Mouse (Mus musculus) embryonic stem cell, embryonic (primary cell): ENCODE measurements around the gene Gnb1l.

Experiments used
- CTCF ChIA-PET, 4 experiments: fragments of 300-600 bp in 2 of 4; fragments of 350-600 bp in 2 of 4; sonication (Branson Sonifier 250); formaldehyde crosslinking; loops; one replicate each; lab custom pipeline; 2022; ENCODE audit warnings: inconsistent platforms in 2 of 4; lab: Charles Lee
- POLR2A ChIA-PET, 4 experiments: fragments of 300-600 bp in 2 of 4; fragments of 350-600 bp in 2 of 4; sonication (Branson Sonifier 250); formaldehyde crosslinking; loops; one replicate each; lab custom pipeline; 2022; ENCODE audit warnings: antibody characterized with exemption in 4 of 4, inconsistent platforms in 1 of 4; lab: Charles Lee

Gene Gnb1l

DNA sequence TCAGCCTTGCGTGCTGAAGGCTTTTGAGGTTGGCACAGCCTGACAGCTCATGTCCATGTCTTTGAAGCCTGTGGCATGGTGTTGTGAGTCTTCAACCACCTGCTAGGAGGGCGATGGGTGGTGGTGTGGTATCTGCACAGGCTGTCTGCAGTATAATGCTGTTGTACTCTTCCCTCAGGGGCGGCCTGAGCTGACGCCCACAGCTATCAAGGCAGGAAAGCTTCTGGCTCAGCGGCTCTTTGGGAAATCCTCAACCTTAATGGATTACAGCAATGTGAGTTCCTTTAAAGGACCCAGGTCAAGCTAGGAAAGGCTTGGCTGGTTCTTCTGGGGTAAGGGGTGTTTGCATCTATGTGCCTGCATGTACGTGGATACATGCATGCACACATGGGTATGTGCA, 26.5 kb upstream of the Gnb1l start:
- POLR2A ChIA-PET, result interaction anchor here (0.6 to 4.7 kb wide), 34 partner anchors 9 to 406 kb away, joined by 3 to 43 read pairs (median 4); partner anchors contain the start of genes Cldn5 (in 1 of the 4), Gnb1l (in 1 of the 4), Hira (in 1 of the 4) and Mrpl40 (in 1 of the 4)
- CTCF ChIA-PET, result interaction anchor here (0.6 to 3.8 kb wide), 27 partner anchors 8 to 224 kb away, joined by 3 to 27 read pairs (median 4); no protein-coding TSS in a partner anchor

GRCm38 (mm10) chr16:18472416-18472815, 26.1 kb upstream of the Gnb1l start:
- ChIA-PET CTCF (interaction anchor here (0.7 to 3.8 kb wide), 14 partner anchors 10 to 224 kb away, joined by 3 to 27 read pairs (median 6); no protein-coding TSS in a partner anchor), POLR2A (interaction anchor here (0.7 to 4.7 kb wide), 27 partner anchors 9 to 406 kb away, joined by 3 to 43 read pairs (median 5); partner anchors contain the start of genes Gnb1l (in 1 of the 4), Hira (in 1 of the 4) and Mrpl40 (in 1 of the 4))

GRCm38 (mm10) chr16:18472976-18473375, 25.5 kb upstream of the Gnb1l start:
- ChIA-PET CTCF (interaction anchor here in 2 of 4 experiments (0.8 to 3.8 kb wide), 8 partner anchors 9 to 128 kb away, joined by 3 to 27 read pairs (median 4); no protein-coding TSS in a partner anchor), POLR2A (interaction anchor here in 3 of 4 experiments (0.8 to 4.7 kb wide), 15 partner anchors 10 to 137 kb away, joined by 3 to 43 read pairs (median 6); partner anchors contain the start of gene Gnb1l (in 1 of the 3))

- CTCF ChIA-PET, result interaction anchor here in 2 of 4 experiments (1.0 to 3.8 kb wide), 2 partner anchors 30 to 129 kb away, joined by 3 to 18 read pairs; no protein-coding TSS in a partner anchor
- POLR2A ChIA-PET, result interaction anchor here in 2 of 4 experiments (0.9 to 4.7 kb wide), 4 partner anchors 11 to 24 kb away, joined by 3 to 42 read pairs (median 22); partner anchors contain the start of gene Gnb1l (in 1 of the 2)
Observed at GRCm38 (mm10) chr16:18474021-18474420, 24.5 kb upstream of the Gnb1l start.

- CTCF ChIA-PET, result interaction anchor here in 1 of 4 experiments (1.2 kb wide), 1 partner anchor 34 kb away, joined by 6 read pairs; no protein-coding TSS in a partner anchor
- POLR2A ChIA-PET, result interaction anchor here in 2 of 4 experiments (0.6 to 0.8 kb wide), 2 partner anchors 122 to 237 kb away, joined by 3 to 4 read pairs; no protein-coding TSS in a partner anchor
Observed at GRCm38 (mm10) chr16:18477996-18478395, 20.5 kb upstream of the Gnb1l start.

DNA sequence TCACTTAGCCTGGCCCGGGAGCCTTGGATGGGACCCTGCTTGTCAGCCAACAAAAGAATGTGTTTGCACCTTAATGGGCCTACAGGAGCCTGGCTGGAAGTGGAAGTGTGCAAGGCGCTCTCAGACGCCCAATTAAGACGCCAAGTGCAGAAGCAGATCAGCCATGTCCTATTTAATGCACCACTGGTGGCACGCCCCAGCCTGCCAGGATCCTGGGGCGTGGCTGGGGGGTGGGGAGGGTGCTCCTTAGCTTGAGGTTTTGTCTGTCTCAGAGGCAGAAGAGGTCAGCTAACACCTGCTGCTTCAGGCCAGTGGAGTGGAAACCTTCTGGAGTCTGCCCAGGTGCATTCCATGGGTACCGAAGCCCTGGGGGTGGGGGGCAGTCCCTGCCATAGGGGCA, 18.8 kb upstream of the Gnb1l start:
- ChIA-PET POLR2A (interaction anchor here in 3 of 4 experiments (0.7 to 2.2 kb wide), 10 partner anchors 8 to 373 kb away, joined by 3 to 6 read pairs (median 4); partner anchors contain the start of genes Cldn5 (in 1 of the 3) and Gnb1l (in 1 of the 3)), CTCF (interaction anchor here in 3 of 4 experiments (0.6 to 1.7 kb wide), 7 partner anchors 9 to 138 kb away, joined by 3 to 7 read pairs (median 3); no protein-coding TSS in a partner anchor)

DNA sequence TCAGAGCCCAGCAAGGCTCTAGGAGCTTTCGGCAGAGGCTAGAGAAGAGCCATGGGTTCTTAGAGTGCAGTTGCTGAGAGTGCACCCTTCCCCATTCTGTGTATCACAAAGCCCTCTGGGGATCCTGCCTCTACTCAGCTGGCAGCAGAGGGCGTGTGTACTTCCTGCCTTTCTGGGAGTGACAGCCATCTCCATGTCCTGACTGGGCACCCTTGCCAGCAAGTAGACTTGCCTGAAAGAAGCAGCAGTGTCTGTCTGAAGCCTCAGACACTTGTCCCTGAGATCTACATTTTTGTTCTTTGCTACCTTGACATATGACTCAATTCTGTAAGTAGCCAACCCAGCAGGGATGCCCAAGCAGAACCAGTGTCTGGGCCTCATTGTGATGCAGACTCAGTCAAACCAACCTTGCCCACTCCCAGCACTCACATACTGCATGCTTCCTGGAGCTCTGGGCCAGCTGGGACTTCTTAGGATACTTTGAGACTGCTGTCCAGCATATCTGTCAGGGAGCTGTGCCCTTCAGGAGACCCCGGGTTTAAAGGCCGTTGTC, 17.5 kb upstream of the Gnb1l start:
- POLR2A ChIA-PET, result interaction anchor here in 1 of 4 experiments (2.1 to 2.2 kb wide), 2 partner anchors 9 to 37 kb away, joined by 6 read pairs; no protein-coding TSS in a partner anchor

GRCm38 (mm10) chr16:18482431-18482830, 16.1 kb upstream of the Gnb1l start:
- ChIA-PET CTCF (interaction anchor here in 1 of 4 experiments (0.9 kb wide), 1 partner anchor 9 kb away, joined by 4 read pairs; no protein-coding TSS in a partner anchor), POLR2A (interaction anchor here in 3 of 4 experiments (0.5 to 4.7 kb wide), 4 partner anchors 11 to 45 kb away, joined by 3 to 37 read pairs (median 4); no protein-coding TSS in a partner anchor)

More for the DNA sequence above, 17.5 kb upstream of the Gnb1l start:
- CTCF ChIA-PET, result interaction anchor here in 2 of 4 experiments (0.7 to 1.3 kb wide), 2 partner anchors 37 to 153 kb away, joined by 3 to 4 read pairs; no protein-coding TSS in a partner anchor

DNA sequence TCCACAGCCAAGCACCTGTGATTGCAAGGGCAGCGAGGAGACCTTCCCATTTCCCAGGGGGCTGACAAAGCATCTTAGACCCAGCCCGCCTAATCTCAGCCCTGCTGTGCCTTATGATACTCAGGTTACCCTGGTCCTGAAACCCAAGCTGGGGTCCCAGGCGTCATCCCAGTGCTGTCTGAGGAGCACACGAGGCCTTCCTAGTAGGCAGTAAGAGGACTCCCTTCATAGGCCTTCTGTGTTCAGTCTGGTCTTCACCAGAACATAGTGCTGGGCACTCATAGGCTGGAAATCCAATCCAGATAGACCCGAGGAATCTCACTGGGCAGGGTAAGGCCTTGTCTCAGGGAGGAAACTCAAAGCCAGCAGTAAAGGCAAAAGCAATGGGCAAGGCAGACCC, 14.7 kb upstream of the Gnb1l start:
- CTCF ChIA-PET, result interaction anchor here in 2 of 4 experiments (1.9 to 2.9 kb wide), 2 partner anchors 13 to 40 kb away, joined by 7 to 18 read pairs; no protein-coding TSS in a partner anchor
- POLR2A ChIA-PET, result interaction anchor here in 2 of 4 experiments (0.9 to 4.7 kb wide), 14 partner anchors 12 to 353 kb away, joined by 3 to 43 read pairs (median 4); partner anchors contain the start of genes Gnb1l (in 2 of the 2), Rtl10 (in 2 of the 2), 2510002D24Rik (in 1 of the 2) and Gm28539 (in 1 of the 2)

DNA sequence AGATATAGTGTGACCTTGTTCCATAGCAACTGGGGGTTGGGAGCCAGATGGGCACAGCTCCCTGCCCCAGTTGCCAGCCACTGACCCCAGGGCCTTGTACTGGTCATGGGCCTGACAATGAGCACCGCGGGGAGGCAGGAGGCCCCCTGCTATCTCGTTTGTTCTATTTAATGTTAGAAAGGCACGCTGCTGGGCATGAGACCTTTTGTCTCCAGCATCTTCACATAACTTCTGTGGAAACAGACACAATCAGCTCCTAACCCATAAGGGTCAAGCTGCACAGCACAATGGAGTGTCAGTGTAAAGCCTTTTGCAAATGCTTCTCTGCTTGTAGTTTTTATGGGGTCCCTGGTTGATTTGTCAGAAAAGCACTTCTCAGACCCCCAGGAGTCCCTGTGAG, 14.1 kb upstream of the Gnb1l start:
- CTCF ChIA-PET, result interaction anchor here (0.6 to 2.9 kb wide), 8 partner anchors 12 to 112 kb away, joined by 3 to 18 read pairs (median 6); no protein-coding TSS in a partner anchor
- POLR2A ChIA-PET, result interaction anchor here in 3 of 4 experiments (0.8 to 4.7 kb wide), 21 partner anchors 8 to 352 kb away, joined by 3 to 43 read pairs (median 4); partner anchors contain the start of genes Gnb1l (in 2 of the 3), Rtl10 (in 2 of the 3), 2510002D24Rik (in 1 of the 3) and Gm28539 (in 1 of the 3)

DNA sequence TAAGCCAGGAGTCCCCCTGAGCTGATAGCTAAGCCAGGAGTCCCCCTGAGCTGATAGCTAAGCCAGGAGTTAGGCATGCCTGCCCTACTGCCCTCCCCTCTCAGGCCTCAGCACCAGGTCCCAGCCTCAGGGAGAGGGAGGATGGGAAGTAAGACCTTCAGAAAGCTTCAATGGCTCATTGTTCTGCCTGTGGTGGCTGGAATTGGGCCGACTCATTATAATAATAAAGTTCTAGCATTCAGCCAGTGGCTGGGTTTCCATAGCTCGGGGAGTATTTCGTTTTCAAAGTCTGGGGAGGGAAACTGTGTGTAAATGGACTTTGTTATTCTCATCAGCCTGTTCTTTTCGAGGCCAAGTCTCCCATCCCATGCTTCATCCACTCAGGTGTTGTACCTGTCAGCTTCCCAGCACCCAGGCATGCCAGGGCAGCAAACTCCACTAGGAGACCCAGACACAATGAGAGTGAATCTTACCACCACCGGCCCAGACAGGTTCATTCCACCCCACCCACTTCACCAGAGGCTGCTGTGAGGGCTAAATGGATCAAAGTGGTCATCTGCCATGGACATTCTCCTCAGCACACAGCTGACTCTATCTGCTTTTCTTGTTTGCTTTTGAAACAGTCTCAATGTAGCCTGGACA, 13.6 kb upstream of the Gnb1l start:
- ChIA-PET POLR2A (interaction anchor here in 3 of 4 experiments (0.8 to 4.7 kb wide), 20 partner anchors 9 to 351 kb away, joined by 3 to 43 read pairs (median 4); partner anchors contain the start of genes Gnb1l (in 2 of the 3), Rtl10 (in 2 of the 3), 2510002D24Rik (in 1 of the 3) and Gm28539 (in 1 of the 3)), CTCF (interaction anchor here (0.6 to 2.9 kb wide), 8 partner anchors 13 to 111 kb away, joined by 3 to 18 read pairs (median 6); no protein-coding TSS in a partner anchor)

DNA sequence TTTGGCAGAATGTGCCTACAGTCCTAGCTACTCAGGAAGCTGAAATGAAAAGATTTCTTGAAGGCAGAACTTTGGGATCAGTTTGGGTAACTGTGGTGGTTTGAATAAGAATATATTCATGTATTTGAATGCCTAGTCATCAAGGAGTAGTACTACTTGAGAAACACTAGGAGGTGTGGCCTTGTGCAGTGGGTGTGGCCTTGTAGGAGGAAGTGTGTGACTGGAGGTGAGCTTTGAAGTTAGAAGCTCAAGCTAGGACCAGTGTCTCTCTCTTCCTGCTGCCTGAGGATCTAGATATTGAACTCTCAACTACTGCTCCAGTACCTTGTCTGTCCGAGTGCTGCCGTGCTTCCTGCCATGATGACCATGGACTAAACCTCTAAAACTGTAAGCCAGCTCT, 12.4 kb upstream of the Gnb1l start:
- ChIA-PET CTCF (interaction anchor here in 2 of 4 experiments (0.8 to 2.9 kb wide), 4 partner anchors 15 to 132 kb away, joined by 4 to 18 read pairs (median 6); no protein-coding TSS in a partner anchor), POLR2A (interaction anchor here in 3 of 4 experiments (0.5 to 4.7 kb wide), 15 partner anchors 10 to 69 kb away, joined by 3 to 43 read pairs (median 4); partner anchors contain the start of genes Gnb1l (in 3 of the 3) and Rtl10 (in 2 of the 3))

DNA sequence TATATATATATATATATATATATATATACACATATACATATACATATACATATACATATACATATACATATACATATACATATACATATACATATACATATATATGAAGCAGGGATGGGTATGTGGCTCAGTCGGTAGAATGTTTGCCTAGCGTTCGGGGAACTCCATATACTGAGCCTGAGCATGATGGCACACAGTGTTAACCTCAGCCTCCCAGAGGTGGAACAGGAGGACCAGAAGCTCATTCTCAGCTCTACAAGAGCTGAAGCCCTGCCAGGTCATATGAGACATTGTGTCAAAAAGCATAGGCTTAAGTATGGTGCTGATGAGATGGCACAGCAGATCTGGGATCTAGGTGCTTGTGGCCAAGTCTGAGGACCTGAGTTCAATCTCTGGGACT, 8.2 kb upstream of the Gnb1l start:
- ChIA-PET CTCF (interaction anchor here in 1 of 4 experiments (1.3 kb wide), 1 partner anchor 18 kb away, joined by 3 read pairs; no protein-coding TSS in a partner anchor), POLR2A (interaction anchor here in 2 of 4 experiments (1.3 to 1.8 kb wide), 2 partner anchors 19 to 28 kb away, joined by 4 to 7 read pairs; no protein-coding TSS in a partner anchor)

- POLR2A ChIA-PET, result interaction anchor here in 2 of 4 experiments (0.6 to 1.8 kb wide), 5 partner anchors 16 to 84 kb away, joined by 3 to 7 read pairs (median 4); no protein-coding TSS in a partner anchor
- CTCF ChIA-PET, result interaction anchor here in 2 of 4 experiments (0.5 to 1.3 kb wide), 2 partner anchors 19 to 156 kb away, joined by 3 to 4 read pairs; no protein-coding TSS in a partner anchor
Observed at GRCm38 (mm10) chr16:18490894-18491293, 7.6 kb upstream of the Gnb1l start.

- CTCF ChIA-PET, result interaction anchor here in 3 of 4 experiments (0.6 to 2.2 kb wide), 6 partner anchors 27 to 1645 kb away, joined by 3 to 8 read pairs (median 4); no protein-coding TSS in a partner anchor
- POLR2A ChIA-PET, result interaction anchor here in 3 of 4 experiments (0.6 to 4.0 kb wide), 29 partner anchors 10 to 395 kb away, joined by 3 to 31 read pairs (median 4); partner anchors contain the start of genes Cldn5 (in 1 of the 3), Dgcr8 (in 1 of the 3), Hira (in 1 of the 3) and Mrpl40 (in 1 of the 3)
Observed at GRCm38 (mm10) chr16:18497865-18498515, 523 bp upstream of the Gnb1l start.

GRCm38 (mm10) chr16:18498996-18499395, 483 bp downstream of the Gnb1l start:
- POLR2A ChIA-PET, result interaction anchor here in 3 of 4 experiments (0.6 to 4.0 kb wide), 12 partner anchors 12 to 313 kb away, joined by 3 to 31 read pairs (median 5); partner anchors contain the start of genes Arvcf (in 1 of the 3), Cdc45 (in 1 of the 3), Cldn5 (in 1 of the 3) and Tango2 (in 1 of the 3)
- CTCF ChIA-PET, result interaction anchor here in 2 of 4 experiments (0.5 to 1.3 kb wide), 2 partner anchors 56 to 103 kb away, joined by 4 to 11 read pairs; no protein-coding TSS in a partner anchor
